Mouse (Mus musculus) cerebellum, adult 9-10 months (tissue): Measurements from ENCODE around the gene Lmntd2.
"Not testable (repeated sequence)": the region's sequence is repeated elsewhere in the genome, so short reads cannot be mapped to it uniquely, and the experiment has no call there.

Experiments used
- DNase-seq: peaks from one replicate; pipeline ENCODE4 v3.0.0; 2022

Gene Lmntd2

GRCm38 (mm10) chr7:141213605-141214235, at the start of gene Lmntd2:
Gene Lmntd2 (minus strand): TSS chr7:141214080.
- DNase-seq: peak; percentile 15

GRCm38 (mm10) chr7:141263640-141264039, 49.8 kb upstream of the Lmntd2 start:
- DNase-seq: no peak

GRCm38 (mm10) chr7:141261480-141261879, 47.6 kb upstream of the Lmntd2 start:
- no peak for DNase-seq

- DNase-seq: no peak
Measured at GRCm38 (mm10) chr7:141256159-141256558, 42.3 kb upstream of the Lmntd2 start.

- not testable (repeated sequence) for DNase-seq
Measured at GRCm38 (mm10) chr7:141250486-141250885, 36.6 kb upstream of the Lmntd2 start.

GRCm38 (mm10) chr7:141231551-141231950, 17.7 kb upstream of the Lmntd2 start:
- no peak for DNase-seq

GRCm38 (mm10) chr7:141231111-141231510, 17.2 kb upstream of the Lmntd2 start:
- DNase-seq: peak; percentile 47

- no peak for DNase-seq
Measured at GRCm38 (mm10) chr7:141230570-141230969, 16.7 kb upstream of the Lmntd2 start.

- DNase-seq: peak; percentile 15
Measured at GRCm38 (mm10) chr7:141229702-141230101, 15.8 kb upstream of the Lmntd2 start.

- DNase-seq: peak; percentile 92
Measured at GRCm38 (mm10) chr7:141228279-141229067, 14.6 kb upstream of the Lmntd2 start, which contains the start of gene Phrf1. Gene Phrf1 (plus strand): TSS chr7:141228784.

- peak; percentile 40 for DNase-seq
Measured at GRCm38 (mm10) chr7:141227796-141228195, 13.9 kb upstream of the Lmntd2 start.

- peak; percentile 15 for DNase-seq
Measured at GRCm38 (mm10) chr7:141226535-141226934, 12.7 kb upstream of the Lmntd2 start.

GRCm38 (mm10) chr7:141222696-141223215, 8.9 kb upstream of the Lmntd2 start:
- DNase-seq: peak; percentile 19

GRCm38 (mm10) chr7:141222126-141222467, 8.2 kb upstream of the Lmntd2 start:
- no peak for DNase-seq

- peak; percentile 91 for DNase-seq
Measured at GRCm38 (mm10) chr7:141221249-141222125, 7.6 kb upstream of the Lmntd2 start.

GRCm38 (mm10) chr7:141220377-141220776, 6.5 kb upstream of the Lmntd2 start:
- no peak for DNase-seq

GRCm38 (mm10) chr7:141219558-141220099, 5.7 kb upstream of the Lmntd2 start:
- DNase-seq: peak; percentile 32

- DNase-seq: no peak
Measured at GRCm38 (mm10) chr7:141218557-141219133, 4.8 kb upstream of the Lmntd2 start.

- no peak for DNase-seq
Measured at GRCm38 (mm10) chr7:141218141-141218540, 4.3 kb upstream of the Lmntd2 start.

- no peak for DNase-seq
Measured at GRCm38 (mm10) chr7:141217343-141218013, 3.6 kb upstream of the Lmntd2 start.

GRCm38 (mm10) chr7:141216894-141217293, 3.0 kb upstream of the Lmntd2 start:
- no peak for DNase-seq
